Mouse (Mus musculus): Measurements from ENCODE around the gene Mtf1. TPM values are rescaled to one million over a fixed set of nuclear protein-coding genes. Genes with fewer than 3 reads are reported as not detected.

Gene Mtf1
- total and polyA plus RNA-seq, 3 experiments, result 17.8 to 37.8 (median 28.9) TPM

DNA sequence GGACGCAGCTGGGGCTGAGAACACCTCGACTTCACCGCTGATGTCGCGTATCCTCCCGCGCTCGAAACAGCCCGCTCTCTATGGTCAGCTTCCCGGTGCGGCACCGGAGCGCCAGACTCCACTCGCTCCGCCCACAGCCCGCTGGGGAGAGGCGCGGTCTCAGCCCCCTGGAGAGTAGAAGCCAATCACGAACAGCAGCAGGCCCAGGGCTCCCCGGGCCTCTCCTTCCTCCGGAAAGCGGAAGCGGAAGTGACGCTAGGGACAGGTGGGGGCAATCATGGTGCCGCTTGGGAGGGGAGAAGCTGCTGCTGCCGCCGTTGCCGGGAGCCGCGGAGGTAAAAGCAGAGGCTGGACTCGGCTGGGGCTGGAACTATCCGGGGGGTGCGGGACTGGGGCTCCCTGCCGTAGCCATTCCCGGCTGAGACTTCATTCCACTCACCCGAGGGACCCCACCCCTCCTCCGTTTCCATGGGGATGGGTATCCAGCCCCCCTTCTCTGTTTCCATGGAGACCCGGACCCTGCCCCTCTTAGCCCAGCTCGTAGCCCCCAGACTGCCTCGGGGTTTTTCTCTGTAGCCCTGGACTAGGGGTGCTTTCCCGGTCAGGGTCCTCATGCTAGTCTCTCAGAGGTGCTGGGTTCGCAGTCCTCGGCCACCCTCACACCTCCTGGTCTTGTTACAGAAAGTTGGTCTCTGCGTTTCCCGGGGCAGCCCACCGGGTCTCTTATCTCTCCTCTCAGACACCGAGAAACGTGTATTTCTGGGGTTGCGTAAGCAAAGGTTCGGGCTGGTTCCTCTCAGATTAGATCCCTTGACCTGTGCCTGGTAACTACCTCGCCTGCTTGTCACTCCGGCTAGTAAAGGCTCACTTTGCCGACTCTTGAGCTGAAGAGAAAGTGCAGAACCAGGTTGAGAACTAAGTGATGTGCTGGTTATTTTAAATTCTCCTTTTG, 681 bp downstream of the Mtf1 start (continued):
- TF ChIP-seq MAZ (IDR thresholded peaks at IDR 0.05; ENCODE audit: low read depth, low read length) (peak; percentile 100), TCF12 (IDR thresholded peaks at IDR 0.05; ENCODE audit: low read depth, low read length) (peak; percentile 87), BHLHE40 (IDR thresholded peaks at IDR 0.05; ENCODE audit: borderline replicate concordance, low read depth, low read length) (peak; percentile 88), CHD1 (IDR thresholded peaks at IDR 0.05; ENCODE audit: low read depth, low read length) (0 out of 2 replicates have a peak, but pooled peaks have one; percentile 76), RAD21 (IDR thresholded peaks at IDR 0.05; ENCODE audit: low read depth, low read length) (no peak)

DNA sequence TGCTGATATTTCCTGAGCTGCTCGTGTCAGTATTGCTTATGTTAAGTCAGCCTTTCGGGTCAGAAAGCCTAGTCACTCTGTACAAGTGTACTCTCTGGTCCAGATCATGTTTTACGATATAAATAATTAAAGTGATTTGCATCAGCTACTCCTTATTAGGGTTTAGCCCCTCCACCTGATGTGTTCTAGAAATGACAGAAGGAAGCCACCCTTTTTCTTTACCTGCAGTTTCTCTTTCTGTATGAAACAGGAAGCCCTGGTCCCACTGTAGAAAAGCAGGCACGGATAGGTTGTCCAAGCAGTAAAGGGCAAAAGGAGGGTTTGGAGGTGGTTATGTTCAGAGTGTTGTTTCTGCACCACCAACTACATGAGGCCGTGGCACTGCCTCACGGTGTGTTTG, 1.5 kb downstream of the Mtf1 start:
- H3K36me3 ChIP-seq (ENCODE audit: control insufficient read depth in 1 of 2, insufficient read depth in 2 of 2, low read length in 2 of 2), result peaks cover 18 to 39% of the 10 kb centered on the region in 2 experiments
- peak overlapping the region; percentile 97 for H3K27ac ChIP-seq (ENCODE audit: control insufficient read depth, low read depth, low read length)
- peaks cover 53% of the 10 kb centered on the region for H3K79me2 ChIP-seq (ENCODE audit: control insufficient read depth, insufficient read depth, low read length, poor library complexity)
- peak overlapping the region; percentile 79 to 85 for H3K4me3 ChIP-seq (ENCODE audit: control insufficient read depth in 1 of 2, insufficient read depth in 1 of 2, low read depth in 2 of 2, low read length in 2 of 2)
- TF ChIP-seq ELF1 (IDR thresholded peaks at IDR 0.05; ENCODE audit: low read depth, low read length) (no peak; the same call in 1 of the 2 replicates), BHLHE40 (IDR thresholded peaks at IDR 0.05; ENCODE audit: borderline replicate concordance, low read depth, low read length) (no peak), KAT2A (conservative IDR thresholded peaks at IDR 0.05; ENCODE audit: low read depth, low read length) (no peak), POLR2A (IDR thresholded peaks at IDR 0.05; ENCODE audit: control insufficient read depth in 1 of 2, insufficient read depth in 1 of 2, low read depth in 1 of 2, low read length in 2 of 2, poor library complexity in 1 of 2) (no peak)
- DNase-seq (ENCODE audit: low read depth, low spot score), result no peak
- peak overlapping the region; percentile 82 for H3K9ac ChIP-seq (ENCODE audit: control insufficient read depth, low read depth, low read length, poor library complexity, severe bottlenecking)
- no peaks in the 10 kb centered on the region for H3K9me3 ChIP-seq (replicated peaks; ENCODE audit: insufficient read depth, low read length)
- H3K27me3 ChIP-seq (ENCODE audit: control insufficient read depth in 1 of 2, insufficient read depth in 2 of 2, low read length in 2 of 2), result no peaks in the 10 kb centered on the region
- H3K4me1 ChIP-seq (ENCODE audit: control insufficient read depth in 1 of 2, insufficient read depth in 2 of 2, low read length in 2 of 2), result peaks cover 2 to 39% of the 10 kb centered on the region in 2 experiments; a peak in 3 of 4 replicates

DNA sequence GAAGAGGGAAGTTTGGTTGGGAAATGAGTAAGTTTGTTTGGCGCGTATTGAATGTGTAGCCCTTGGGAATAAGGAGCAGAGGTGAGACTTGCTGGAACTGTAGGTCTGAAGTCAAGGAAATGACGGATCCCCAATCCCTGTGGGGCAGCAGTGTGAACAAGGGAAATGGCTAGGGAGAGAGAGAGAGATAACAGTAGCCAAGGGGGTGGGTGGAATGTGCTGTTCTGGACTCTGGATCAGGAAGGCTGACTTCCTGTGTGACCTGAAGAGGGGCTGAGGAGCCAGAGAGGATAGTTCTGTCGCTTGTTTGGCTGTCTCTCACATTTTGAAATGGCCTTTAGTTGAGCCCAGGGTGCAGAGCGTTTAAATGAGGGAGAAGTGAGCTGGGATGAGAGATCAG, 6.6 kb downstream of the Mtf1 start:
- Histone ChIP-seq H3K9me3 (replicated peaks; ENCODE audit: insufficient read depth, low read length) (no peaks in the 10 kb centered on the region), H3K4me3 (ENCODE audit: control insufficient read depth in 1 of 2, insufficient read depth in 1 of 2, low read depth in 2 of 2, low read length in 2 of 2) (no peak overlapping the region), H3K27ac (ENCODE audit: control insufficient read depth, low read depth, low read length) (no peak overlapping the region), H3K36me3 (ENCODE audit: control insufficient read depth in 1 of 2, insufficient read depth in 2 of 2, low read length in 2 of 2) (peaks cover 25 to 41% of the 10 kb centered on the region in 2 experiments), H3K79me2 (ENCODE audit: control insufficient read depth, insufficient read depth, low read length, poor library complexity) (peaks cover 60% of the 10 kb centered on the region), H3K4me1 (ENCODE audit: control insufficient read depth in 1 of 2, insufficient read depth in 2 of 2, low read length in 2 of 2) (peaks cover 2 to 44% of the 10 kb centered on the region in 2 experiments), H3K9ac (ENCODE audit: control insufficient read depth, low read depth, low read length, poor library complexity, severe bottlenecking) (no peak overlapping the region), H3K27me3 (ENCODE audit: control insufficient read depth in 1 of 2, insufficient read depth in 2 of 2, low read length in 2 of 2) (no peaks in the 10 kb centered on the region)
- no peak for TF ChIP-seq TBP (IDR thresholded peaks at IDR 0.05; ENCODE audit: low read depth, low read length)
- TF ChIP-seq MYB (IDR thresholded peaks at IDR 0.05; ENCODE audit: low read depth, low read length), result no peak
- TF ChIP-seq HCFC1 (IDR thresholded peaks at IDR 0.05; ENCODE audit: low read depth, low read length), result no peak
- TF ChIP-seq ZC3H11A (IDR thresholded peaks at IDR 0.05; ENCODE audit: low read depth, low read length), result no peak
- no peak for TF ChIP-seq ZNF384 (IDR thresholded peaks at IDR 0.05; ENCODE audit: low read depth, low read length)
- no peak for TF ChIP-seq USF1 (IDR thresholded peaks at IDR 0.05; ENCODE audit: low read depth, low read length)
- no peak for TF ChIP-seq USF2 (IDR thresholded peaks at IDR 0.05; ENCODE audit: borderline replicate concordance in 1 of 2, insufficient read depth in 1 of 2, low read depth in 1 of 2, low read length in 2 of 2)
- no peak for TF ChIP-seq NRF1 (IDR thresholded peaks at IDR 0.05; ENCODE audit: insufficient read depth, low read depth, low read length, poor library complexity, severe bottlenecking)
- no peak for TF ChIP-seq E2F4 (IDR thresholded peaks at IDR 0.05; ENCODE audit: borderline replicate concordance, low read depth, low read length)
- TF ChIP-seq MAZ (IDR thresholded peaks at IDR 0.05; ENCODE audit: low read depth, low read length), result no peak
- TF ChIP-seq POLR2A (IDR thresholded peaks at IDR 0.05; ENCODE audit: control insufficient read depth in 1 of 2, insufficient read depth in 1 of 2, low read depth in 1 of 2, low read length in 2 of 2, poor library complexity in 1 of 2), result no peak
- TF ChIP-seq BHLHE40 (IDR thresholded peaks at IDR 0.05; ENCODE audit: borderline replicate concordance, low read depth, low read length), result no peak
- no peak for TF ChIP-seq MEF2A (IDR thresholded peaks at IDR 0.05; ENCODE audit: extremely low read depth, insufficient replicate concordance, low read depth, low read length, poor library complexity, severe bottlenecking)
- TF ChIP-seq ETS1 (IDR thresholded peaks at IDR 0.05; ENCODE audit: low read depth, low read length), result no peak
- no peak for TF ChIP-seq NELFE (IDR thresholded peaks at IDR 0.05; ENCODE audit: low read depth, low read length)
- no peak for TF ChIP-seq UBTF (IDR thresholded peaks at IDR 0.05; ENCODE audit: borderline replicate concordance, insufficient read depth, low read depth, low read length)
- no peak for TF ChIP-seq POLR2AphosphoS2 (IDR thresholded peaks at IDR 0.05; ENCODE audit: low read length)
- TF ChIP-seq CHD1 (IDR thresholded peaks at IDR 0.05; ENCODE audit: low read depth, low read length), result no peak
- DNase-seq (ENCODE audit: low read depth, low spot score), result no peak

Data from MEL (cell line).